Mouse (Mus musculus) c-Kit-positive CD71-positive TER-119-negative erythroid progenitor cells, embryonic 14.5 days (primary cell): ENCODE results near the gene Mta3.
"Not testable (repeated sequence)": the region's sequence is repeated elsewhere in the genome, so short reads cannot be mapped to it uniquely, and the experiment has no call there.

Source experiments
- DNase-seq: peaks from one replicate; pipeline ENCODE4 v3.0.0-alpha.2; 2013; ENCODE audit warnings: low read depth

The Mta3 gene

GRCm38 (mm10) chr17:83849717-83850116 lies 143.8 kb downstream of the Mta3 start:
- DNase-seq = no peak

- peak; percentile 79 for DNase-seq
Measured at GRCm38 (mm10) chr17:83850458-83850857, 144.5 kb downstream of the Mta3 start.

GRCm38 (mm10) chr17:83850864-83851263 lies 144.9 kb downstream of the Mta3 start:
- no peak for DNase-seq

GRCm38 (mm10) chr17:83853831-83854230 lies 147.9 kb downstream of the Mta3 start:
- no peak for DNase-seq

- DNase-seq = peak; percentile 79
Measured at GRCm38 (mm10) chr17:83854284-83854918, 148.4 kb downstream of the Mta3 start.

- peak; percentile 87 for DNase-seq
Measured at GRCm38 (mm10) chr17:83858413-83858812, 152.4 kb downstream of the Mta3 start.

GRCm38 (mm10) chr17:83859639-83860038 lies 153.7 kb downstream of the Mta3 start:
- DNase-seq = no peak

- DNase-seq = no peak
Measured at GRCm38 (mm10) chr17:83860224-83860623, 154.3 kb downstream of the Mta3 start.

- not testable (repeated sequence) for DNase-seq
Measured at GRCm38 (mm10) chr17:83860968-83861367, 155.0 kb downstream of the Mta3 start.

GRCm38 (mm10) chr17:83861444-83862133 lies 155.6 kb downstream of the Mta3 start:
- peak; percentile 86 for DNase-seq

GRCm38 (mm10) chr17:83862134-83862881 lies 156.3 kb downstream of the Mta3 start:
- DNase-seq = no peak

- no peak for DNase-seq
Measured at GRCm38 (mm10) chr17:83865366-83865765, 159.4 kb downstream of the Mta3 start.

- no peak for DNase-seq
Measured at GRCm38 (mm10) chr17:83866582-83866981, 160.6 kb downstream of the Mta3 start.

- no peak for DNase-seq
Measured at GRCm38 (mm10) chr17:83870385-83870784, 164.4 kb downstream of the Mta3 start.
